Mouse (Mus musculus) frontal cortex, postnatal 10 days (tissue): ENCODE results near the gene Ndufb6.
"Not testable (repeated sequence)": the region's sequence is repeated elsewhere in the genome, so short reads cannot be mapped to it uniquely, and the experiment has no call there.

Source experiments
- DNase-seq, 2 experiments: peaks; one replicate each; pipeline ENCODE4 v3.0.0; 2022; ENCODE audit warnings: low spot score in 2 of 2, mixed read lengths in 1 of 2

Gene Ndufb6

GRCm38 (mm10) chr4:40279276-40279900, at the start of gene Ndufb6:
Ndufb6 (minus strand) TSS chr4:40279421.
- peak; percentile 82 to 92 for DNase-seq

- DNase-seq, result no peak
Observed at GRCm38 (mm10) chr4:40327161-40327560, 47.9 kb upstream of the Ndufb6 start.

GRCm38 (mm10) chr4:40324620-40325019, 45.4 kb upstream of the Ndufb6 start:
- no peak for DNase-seq

- DNase-seq, result no peak
Observed at GRCm38 (mm10) chr4:40317404-40317803, 38.2 kb upstream of the Ndufb6 start.

- DNase-seq, result no peak
Observed at GRCm38 (mm10) chr4:40313026-40313425, 33.8 kb upstream of the Ndufb6 start.

DNA sequence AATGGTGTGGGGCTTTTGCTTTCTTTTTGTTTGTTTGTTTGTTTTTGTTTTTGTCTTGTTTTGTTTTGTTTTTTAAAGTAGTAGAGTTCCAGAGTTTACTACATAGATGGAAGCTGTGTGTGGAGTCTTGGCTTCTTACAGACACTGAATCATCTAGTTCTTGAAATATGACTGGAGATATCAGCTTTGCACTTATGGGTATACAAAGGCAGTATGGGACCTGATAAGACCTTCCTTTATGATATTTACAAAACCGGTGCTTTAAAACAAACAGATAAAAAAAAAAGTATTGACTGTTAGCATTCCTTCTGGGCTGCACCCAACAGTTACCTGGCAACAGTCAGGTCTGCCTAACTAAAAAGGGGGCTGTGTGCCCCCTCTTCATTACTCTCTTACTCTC, 33.0 kb upstream of the Ndufb6 start:
- DNase-seq, result no peak

DNA sequence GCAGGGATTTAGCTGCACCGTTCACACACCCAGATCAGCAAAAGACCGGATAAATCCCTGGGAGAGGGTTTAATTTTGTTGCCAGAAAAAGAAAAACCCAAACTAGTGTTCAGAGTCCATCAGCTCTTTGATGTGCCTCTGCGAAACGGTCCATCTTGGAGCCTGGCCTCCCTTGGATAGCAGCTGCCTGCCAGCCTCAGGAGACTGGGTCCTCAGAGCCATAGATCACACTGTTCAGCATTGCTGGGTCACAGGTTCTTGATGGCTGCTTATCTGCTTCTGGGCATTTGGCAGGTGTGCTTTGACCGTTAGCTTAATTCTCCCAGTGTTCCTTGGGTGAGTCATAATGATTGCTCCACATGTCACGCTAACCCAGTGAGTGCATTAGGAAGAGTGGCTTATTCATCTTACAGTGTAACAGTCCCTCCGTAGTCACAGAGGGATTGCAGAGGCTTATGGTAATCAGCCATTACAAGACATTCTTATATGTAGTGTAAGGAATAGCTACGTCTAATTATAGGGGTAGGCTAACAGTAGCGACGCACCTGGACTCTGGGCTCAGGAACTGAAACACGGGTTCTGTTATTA, 31.7 kb upstream of the Ndufb6 start:
- DNase-seq, result no peak

GRCm38 (mm10) chr4:40309682-40310081, 30.5 kb upstream of the Ndufb6 start:
- DNase-seq, result no peak

GRCm38 (mm10) chr4:40302445-40303125, 23.4 kb upstream of the Ndufb6 start:
- DNase-seq, result no peak

GRCm38 (mm10) chr4:40301076-40301789, 22.0 kb upstream of the Ndufb6 start:
- DNase-seq, result peak; percentile 38 to 70

DNA sequence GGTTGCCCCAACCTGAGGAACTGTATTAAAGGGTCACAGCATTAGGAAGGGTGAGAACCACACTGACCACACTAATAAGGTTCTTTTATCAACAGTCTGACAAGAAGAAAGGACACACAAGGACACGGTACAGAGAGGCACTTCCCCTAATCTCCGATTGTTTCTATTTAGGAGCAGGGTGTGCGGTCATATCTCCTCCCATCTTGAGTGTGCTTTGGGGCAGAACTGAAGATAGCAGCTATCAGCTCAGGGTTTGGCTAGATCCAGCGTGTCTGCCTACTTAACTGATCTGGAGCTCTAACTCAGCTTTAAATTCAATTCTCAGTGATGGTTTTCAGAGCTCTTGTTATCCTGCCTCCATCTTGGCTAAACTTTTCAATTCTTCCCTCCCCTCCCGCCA, 19.9 kb upstream of the Ndufb6 start:
- DNase-seq, result no peak

DNA sequence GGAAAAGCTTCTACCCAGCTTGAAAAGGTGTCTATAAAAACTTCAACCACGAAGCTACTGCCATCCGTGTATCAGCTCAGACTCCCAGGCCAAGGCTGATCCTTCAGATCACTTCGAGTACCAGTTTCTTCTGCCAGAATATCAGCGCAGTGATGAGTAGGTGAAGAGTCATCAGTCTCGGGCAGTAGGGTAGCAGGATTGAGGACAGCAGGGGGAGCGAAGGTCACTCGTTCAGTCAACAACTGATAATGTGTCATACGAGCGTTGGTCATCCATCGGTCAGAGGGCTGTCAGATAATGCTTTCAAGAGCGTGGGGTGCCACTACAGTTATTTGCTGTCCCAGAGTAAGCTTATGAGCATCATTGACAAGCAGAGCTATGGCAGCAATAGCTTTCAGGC, 12.3 kb upstream of the Ndufb6 start:
- not testable (repeated sequence) for DNase-seq

DNA sequence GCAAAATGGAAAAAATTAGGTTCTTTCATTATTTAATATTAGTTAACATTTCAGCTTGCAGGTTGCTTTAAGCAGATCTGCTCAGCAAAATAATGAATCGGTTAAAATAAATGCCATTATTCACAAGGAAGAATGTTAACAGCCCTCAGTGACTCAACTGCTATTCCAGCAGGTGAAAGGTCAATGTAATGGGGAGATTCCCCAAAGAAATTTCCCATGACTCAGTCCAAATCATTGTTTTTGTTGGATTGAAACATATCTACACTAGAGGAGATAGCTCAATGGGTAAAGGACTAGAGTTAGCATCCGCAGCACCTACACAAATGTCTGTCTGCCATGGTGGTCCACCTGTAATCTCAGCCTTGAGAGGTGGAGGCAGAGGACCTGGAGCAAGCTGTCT, 9.8 kb upstream of the Ndufb6 start:
- DNase-seq, result no peak

- no peak for DNase-seq
Observed at GRCm38 (mm10) chr4:40287415-40287814, 8.2 kb upstream of the Ndufb6 start.

DNA sequence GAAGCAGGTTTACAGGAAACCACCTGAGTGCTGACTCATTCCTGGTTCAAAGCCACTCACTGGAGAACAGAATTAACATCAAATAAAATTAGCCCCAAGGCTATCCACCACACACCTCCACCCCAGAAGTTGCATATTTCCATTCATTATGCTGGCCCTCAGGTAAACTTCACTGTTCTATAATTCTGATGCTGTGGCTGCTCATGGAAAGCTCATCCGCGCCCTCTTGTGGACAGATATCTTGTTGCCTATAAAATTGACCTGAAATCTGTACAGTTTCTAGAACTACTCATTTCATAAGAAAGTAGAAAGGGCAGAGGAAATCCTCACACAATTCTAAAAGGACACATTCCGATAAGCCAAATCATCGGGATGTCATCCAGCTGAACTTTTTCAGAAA, 6.4 kb upstream of the Ndufb6 start:
- peak in 1 of 2 experiments; percentile 47 for DNase-seq

DNA sequence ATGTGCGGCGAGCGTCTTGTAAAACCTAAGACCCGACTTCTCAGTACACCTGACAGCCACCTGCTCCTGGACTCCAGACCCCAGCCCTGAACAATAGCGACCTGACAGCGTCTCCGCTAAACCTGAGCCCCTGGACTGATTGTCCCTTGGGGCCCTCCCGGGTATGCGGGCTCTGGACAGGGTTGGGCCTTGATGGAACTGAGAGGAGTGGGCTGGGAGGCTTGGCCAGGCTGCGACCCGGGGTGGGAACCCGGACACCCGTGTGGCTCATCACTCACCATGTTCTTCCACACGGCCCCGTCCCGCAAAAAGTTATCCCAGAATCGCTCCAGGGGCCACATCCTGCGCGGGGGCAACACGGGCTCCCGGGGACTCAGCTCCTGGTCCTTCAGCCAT, 343 bp downstream of the Ndufb6 start:
- no peak for DNase-seq

DNA sequence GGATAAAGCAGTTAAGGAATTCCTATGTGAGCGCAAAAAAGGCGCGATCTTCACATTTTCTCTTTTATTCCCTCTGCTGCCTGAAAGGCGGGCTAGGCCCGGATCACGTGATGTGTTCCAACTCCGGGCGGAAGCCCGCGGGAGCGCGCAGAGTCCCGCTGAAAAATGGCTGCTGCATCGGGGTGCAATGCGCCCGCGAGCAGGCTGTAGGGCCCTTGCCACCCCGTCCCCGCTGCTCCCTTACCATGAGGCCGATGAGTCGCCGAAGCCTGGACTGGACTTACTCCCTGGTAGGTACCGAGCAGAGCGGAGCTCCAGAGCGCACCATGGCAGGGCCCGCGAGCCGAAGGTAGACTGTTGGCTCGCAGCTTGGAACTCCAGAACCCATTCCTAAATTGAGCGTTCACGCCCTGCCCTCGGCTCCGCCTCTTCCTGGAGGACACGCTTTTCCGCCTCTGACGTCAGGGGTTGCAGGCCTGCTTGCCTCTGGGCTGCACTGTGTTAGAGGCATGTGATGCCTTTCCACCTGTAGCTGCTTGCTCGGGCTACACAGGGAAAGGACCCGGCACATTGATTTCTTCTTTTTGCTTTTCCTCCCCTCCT, 9.7 kb downstream of the Ndufb6 start, which contains the start of the genes Smim27 and Topors:
Gene Smim27 (plus strand): TSS at position 150 of the 603 bp plus-strand sequence.
Gene Topors (minus strand): TSS at position 421 of the 603 bp plus-strand sequence.
- peak; percentile 90 to 93 for DNase-seq

- DNase-seq, result peak in 1 of 2 experiments; percentile 32
Observed at GRCm38 (mm10) chr4:40268835-40269234, 10.4 kb downstream of the Ndufb6 start.

- DNase-seq, result peak; percentile 91 to 94
Observed at GRCm38 (mm10) chr4:40268204-40268813, 10.9 kb downstream of the Ndufb6 start.

DNA sequence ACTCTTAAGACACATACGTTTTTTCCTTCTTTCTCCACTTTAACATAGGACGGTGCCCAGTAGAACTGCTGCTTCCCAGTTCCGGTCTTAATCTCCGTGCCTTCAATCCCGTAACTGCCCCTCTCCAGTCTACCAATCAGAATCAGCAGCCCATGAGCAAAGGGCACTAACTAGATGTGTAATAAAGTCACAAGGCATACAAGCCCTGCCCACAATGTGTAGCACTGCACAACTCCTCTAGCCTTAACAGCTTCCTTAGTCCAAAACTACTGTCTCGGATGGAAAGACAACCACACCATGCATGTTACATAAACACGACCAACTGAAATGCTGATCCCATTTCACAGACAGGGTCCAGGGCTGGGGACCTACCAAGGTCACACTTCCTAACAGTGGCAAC, 11.5 kb downstream of the Ndufb6 start:
- DNase-seq, result no peak

GRCm38 (mm10) chr4:40264321-40264720, 14.9 kb downstream of the Ndufb6 start:
- no peak for DNase-seq
